Mouse (Mus musculus) CH12.LX (cell line): ENCODE measurements around the gene Parp3. TPM values are rescaled to one million over a fixed set of nuclear protein-coding genes. Genes with fewer than 3 reads are reported as not detected.

Experiments used
- DNase-seq: peaks from one replicate; pipeline ENCODE4 v3.0.0-alpha.2; 2013; ENCODE audit errors: extremely low read depth
- H3K27ac ChIP-seq: 2 replicates; pipeline ENCODE4 v1.5.1; 2012; ENCODE audit warnings: low read depth, mild to moderate bottlenecking, control low read depth, moderate library complexity; ENCODE audit not compliant: insufficient read depth
- H3K27me3 ChIP-seq: replicated peaks from 2 replicates; pipeline ENCODE3; 2012; ENCODE audit warnings: inconsistent platforms
- H3K36me3 ChIP-seq, 2 experiments: replicated peaks in 1 of 2; 2 replicates each; pipeline versions ENCODE3 to v1.6.1; 2012; ENCODE audit warnings: inconsistent platforms in 1 of 2, low read length in 1 of 2, mild to moderate bottlenecking in 1 of 2, mixed read lengths in 1 of 2, moderate library complexity in 1 of 2; ENCODE audit not compliant: control insufficient read depth in 1 of 2, insufficient read depth in 1 of 2
- H3K4me1 ChIP-seq, 2 experiments: 2 replicates each; pipeline ENCODE4 v1.6.1; 2012; ENCODE audit warnings: inconsistent platforms in 1 of 2, moderate library complexity in 1 of 2; ENCODE audit not compliant: insufficient read depth in 2 of 2, control insufficient read depth in 1 of 2
- H3K4me2 ChIP-seq: 2 replicates; pipeline ENCODE4 v1.6.1; 2012; ENCODE audit warnings: low read depth, mild to moderate bottlenecking, control low read depth; ENCODE audit not compliant: poor library complexity, insufficient read depth, severe bottlenecking
- H3K4me3 ChIP-seq, 3 experiments: fragments of 150-350 bp in 1 of 3; sonication (generic) in 1 of 3; replicated peaks in 1 of 3; 2 replicates each; pipeline versions ENCODE3 to v1.5.1; 2011 to 2012; ENCODE audit warnings: low read depth in 2 of 3, low read length in 2 of 3, mild to moderate bottlenecking in 2 of 3, moderate library complexity in 2 of 3, control low read depth in 1 of 3, improper control_type of control experiment in 1 of 3, inconsistent platforms in 1 of 3, mixed read lengths in 1 of 3; ENCODE audit not compliant: poor library complexity in 1 of 3
- H3K79me2 ChIP-seq: replicated peaks from 2 replicates; pipeline ENCODE4 v1.6.1; 2012; ENCODE audit warnings: mild to moderate bottlenecking, moderate library complexity; ENCODE audit not compliant: control insufficient read depth, poor library complexity, insufficient read depth, severe bottlenecking; ENCODE audit errors: extremely low read depth
- H3K9ac ChIP-seq: 2 replicates; pipeline ENCODE4 v1.6.1; 2012; ENCODE audit warnings: low read depth, mild to moderate bottlenecking, control low read depth, moderate library complexity; ENCODE audit not compliant: insufficient read depth
- H3K9me3 ChIP-seq: replicated peaks from 2 replicates; pipeline ENCODE3; 2012; ENCODE audit warnings: low read length, inconsistent platforms, mixed read lengths
- CHD2 ChIP-seq: IDR thresholded peaks from 2 replicates; pipeline ENCODE4 v1.6.1; 2011; ENCODE audit warnings: low read length, improper control_type of control experiment
- CTCF ChIP-seq, 2 experiments: IDR thresholded peaks in 1 of 2; conservative IDR thresholded peaks in 1 of 2; 2 replicates each; pipeline ENCODE4 v1.5.1; 2011 to 2012; ENCODE audit warnings: low read depth in 2 of 2, low read length in 2 of 2, improper control_type of control experiment in 1 of 2, inconsistent platforms in 1 of 2, mild to moderate bottlenecking in 1 of 2, moderate library complexity in 1 of 2
- E2F4 ChIP-seq: IDR thresholded peaks from 2 replicates; pipeline ENCODE4 v1.6.1; 2011; ENCODE audit warnings: low read depth, low read length, improper control_type of control experiment; ENCODE audit not compliant: insufficient replicate concordance
- ELF1 ChIP-seq: IDR thresholded peaks from 2 replicates; pipeline ENCODE4 v1.6.1; 2014; ENCODE audit warnings: low read depth, mild to moderate bottlenecking, inconsistent platforms, low read length, improper control_type of control experiment
- EP300 ChIP-seq: IDR thresholded peaks from 2 replicates; pipeline ENCODE4 v1.6.1; 2011; ENCODE audit warnings: low read length, improper control_type of control experiment
- ETS1 ChIP-seq: conservative IDR thresholded peaks from 2 replicates; pipeline ENCODE4 v1.6.1; 2012; ENCODE audit warnings: low read depth, mild to moderate bottlenecking, inconsistent platforms, low read length, improper control_type of control experiment, moderate library complexity
- GABPA ChIP-seq: IDR thresholded peaks from 2 replicates; pipeline ENCODE4 v1.6.1; 2012; ENCODE audit warnings: low read depth, low read length, improper control_type of control experiment, inconsistent platforms; ENCODE audit not compliant: insufficient replicate concordance
- HCFC1 ChIP-seq: IDR thresholded peaks from 2 replicates; pipeline ENCODE4 v1.6.1; 2012; ENCODE audit warnings: low read depth, mild to moderate bottlenecking, inconsistent platforms, low read length, improper control_type of control experiment
- IRF4 ChIP-seq: IDR thresholded peaks from 2 replicates; pipeline ENCODE4 v1.6.1; 2014; ENCODE audit warnings: low read depth, mild to moderate bottlenecking, inconsistent platforms, low read length, improper control_type of control experiment
- JUN ChIP-seq: IDR thresholded peaks from 2 replicates; pipeline ENCODE4 v1.6.1; 2011; ENCODE audit warnings: low read depth, mild to moderate bottlenecking, low read length, improper control_type of control experiment, moderate library complexity; ENCODE audit not compliant: insufficient read depth
- JUND ChIP-seq: conservative IDR thresholded peaks from 2 replicates; pipeline ENCODE4 v1.6.1; 2011; ENCODE audit warnings: low read depth, low read length, improper control_type of control experiment
- KAT2A ChIP-seq: IDR thresholded peaks from 2 replicates; pipeline ENCODE4 v1.6.1; 2012; ENCODE audit warnings: low read length, improper control_type of control experiment, inconsistent platforms; ENCODE audit not compliant: insufficient replicate concordance
- MAX ChIP-seq: IDR thresholded peaks from 2 replicates; pipeline ENCODE4 v1.6.1; 2011; ENCODE audit warnings: low read length, improper control_type of control experiment
- MAZ ChIP-seq: IDR thresholded peaks from 2 replicates; pipeline ENCODE4 v1.6.1; 2012; ENCODE audit warnings: low read depth, mild to moderate bottlenecking, inconsistent platforms, low read length, improper control_type of control experiment, moderate library complexity
- MYC ChIP-seq: IDR thresholded peaks from 2 replicates; pipeline ENCODE4 v1.6.1; 2011; ENCODE audit warnings: low read depth, mild to moderate bottlenecking, improper control_type of control experiment, low read length
- NELFE ChIP-seq: IDR thresholded peaks from 2 replicates; pipeline ENCODE4 v1.6.1; 2011; ENCODE audit warnings: low read depth, low read length, improper control_type of control experiment
- NRF1 ChIP-seq: IDR thresholded peaks from 2 replicates; pipeline ENCODE4 v1.6.1; 2014; ENCODE audit warnings: low read depth, mild to moderate bottlenecking, inconsistent platforms, low read length, improper control_type of control experiment, moderate library complexity
- POLR2A ChIP-seq: IDR thresholded peaks from 2 replicates; pipeline ENCODE4 v1.6.1; 2011; ENCODE audit warnings: low read depth, mild to moderate bottlenecking, improper control_type of control experiment, low read length
- POLR2AphosphoS2 ChIP-seq: IDR thresholded peaks from 2 replicates; pipeline ENCODE4 v1.6.1; 2011; ENCODE audit warnings: low read depth, low read length, improper control_type of control experiment
- RAD21 ChIP-seq: IDR thresholded peaks from 2 replicates; pipeline ENCODE4 v1.6.1; 2011; ENCODE audit warnings: low read depth, mild to moderate bottlenecking, low read length, improper control_type of control experiment, moderate library complexity
- SIN3A ChIP-seq: IDR thresholded peaks from 2 replicates; pipeline ENCODE4 v1.6.1; 2012; ENCODE audit warnings: low read length, improper control_type of control experiment, inconsistent platforms
- SMC3 ChIP-seq: IDR thresholded peaks from 2 replicates; pipeline ENCODE4 v1.6.1; 2011; ENCODE audit warnings: low read depth, low read length, improper control_type of control experiment
- TCF12 ChIP-seq: IDR thresholded peaks from 2 replicates; pipeline ENCODE4 v1.6.1; 2014; ENCODE audit warnings: low read depth, mild to moderate bottlenecking, inconsistent platforms, low read length, improper control_type of control experiment
- ZC3H11A ChIP-seq: IDR thresholded peaks from 2 replicates; pipeline ENCODE4 v1.6.1; 2012; ENCODE audit warnings: low read depth, mild to moderate bottlenecking, inconsistent platforms, low read length, improper control_type of control experiment
- ZKSCAN1 ChIP-seq: IDR thresholded peaks from 2 replicates; pipeline ENCODE4 v1.6.1; 2012; ENCODE audit warnings: low read depth, inconsistent platforms, low read length, improper control_type of control experiment, borderline replicate concordance
- dilution Hi-C: fragments of 300-500 bp; cut with MboI; formaldehyde crosslinking; loops from 2 replicates; pipeline ENCODE4 v1.14.3; 2020; ENCODE audit warnings: low sequenced_read_pairs; ENCODE audit not compliant: extremely low pct_unique_long_range_greater_than_20kb, extremely low pct_ligation_motif_present
- in situ Hi-C: fragments of 300-500 bp; cut with MboI; formaldehyde crosslinking; loops from 3 replicates; pipeline ENCODE4 v1.14.3; 2019; ENCODE audit warnings: low sequenced_read_pairs, low pct_ligation_motif_present, low pct_unique_long_range_greater_than_20kb, mixed read lengths
- polyA plus RNA-seq: library from polyadenylated mRNA; unstranded; fragments of >175 nt; gene quantifications from 2 replicates; pipeline ENCODE4 v1.2.1, GENCODE M21; 2012; ENCODE audit warnings: low read depth; ENCODE audit not compliant: insufficient read length
- total RNA-seq, 2 experiments: library from RNA; depleted of rRNA; stranded (reverse); fragments of 300-350 nt in 1 of 2; fragments of >200 nt in 1 of 2; gene quantifications; 2 replicates each; pipeline ENCODE4 v1.2.3; 2012 to 2014

The Parp3 gene
- total and polyA plus RNA-seq, 3 experiments, result 10.3 to 24.6 (median 12.9) TPM

DNA sequence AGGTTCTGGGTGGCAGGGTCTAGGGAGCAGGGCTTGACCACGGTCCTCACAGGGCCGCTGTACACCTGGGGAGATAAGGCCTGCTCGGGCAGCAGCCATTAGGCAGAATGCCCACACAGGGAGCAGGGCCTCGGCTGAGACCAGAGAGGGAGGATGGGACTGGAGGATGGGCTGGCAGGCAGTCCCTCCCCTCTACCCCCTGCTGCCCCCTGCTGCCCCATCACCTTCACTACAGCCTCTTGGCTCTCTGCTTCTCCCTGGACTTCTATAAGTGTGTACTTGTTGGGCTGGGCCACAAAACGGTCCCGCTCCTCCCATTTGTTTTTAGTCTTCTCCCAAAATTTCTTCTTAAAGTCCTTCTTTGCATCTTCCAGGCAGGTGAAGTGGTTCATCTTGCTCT lies 2.3 kb downstream of the Parp3 start:
- peak; percentile 77 for DNase-seq
- peak; percentile 55 for TF ChIP-seq SMC3
- peak; percentile 48 for TF ChIP-seq RAD21
- no peak for TF ChIP-seq POLR2AphosphoS2
- peak; percentile 33; the same call in 1 of the 2 replicates for TF ChIP-seq POLR2A
- TF ChIP-seq EP300, result no peak
- TF ChIP-seq IRF4, result peak; percentile 28; the same call in 1 of the 2 replicates
- peak; percentile 33; the same call in 1 of the 2 replicates for TF ChIP-seq HCFC1
- peak; percentile 50 to 71; a peak in 3 of 4 replicates for TF ChIP-seq CTCF (conservative IDR thresholded peaks at IDR 0.05 in 1 of 2, IDR thresholded peaks at IDR 0.05 in 1 of 2; ENCODE audit: low read depth in 2 of 2, low read length in 2 of 2)
- TF ChIP-seq SIN3A, result 0 out of 2 replicates have a peak, but pooled peaks have one; percentile 11
- TF ChIP-seq CHD2, result peak; percentile 83
- TF ChIP-seq NRF1, result 0 out of 2 replicates have a peak, but pooled peaks have one; percentile 9
- Histone ChIP-seq H3K9me3 (no peaks in the 10 kb centered on the region), H3K9ac (peak overlapping the region; percentile 18; the same call in 1 of the 2 replicates), H3K36me3 (peaks cover 3 to 47% of the 10 kb centered on the region in 2 experiments), H3K4me2 (peak overlapping the region; percentile 90), H3K27ac (no peak overlapping the region), H3K27me3 (no peaks in the 10 kb centered on the region), H3K4me1 (peaks cover 2 to 51% of the 10 kb centered on the region in 2 experiments; a peak in 3 of 4 replicates), H3K4me3 (peak overlapping the region in 2 of 3 experiments; percentile 54 to 77), H3K79me2 (peaks cover 23% of the 10 kb centered on the region)
- in situ Hi-C loops, result no loop called here
- dilution Hi-C loops, result no loop called here

DNA sequence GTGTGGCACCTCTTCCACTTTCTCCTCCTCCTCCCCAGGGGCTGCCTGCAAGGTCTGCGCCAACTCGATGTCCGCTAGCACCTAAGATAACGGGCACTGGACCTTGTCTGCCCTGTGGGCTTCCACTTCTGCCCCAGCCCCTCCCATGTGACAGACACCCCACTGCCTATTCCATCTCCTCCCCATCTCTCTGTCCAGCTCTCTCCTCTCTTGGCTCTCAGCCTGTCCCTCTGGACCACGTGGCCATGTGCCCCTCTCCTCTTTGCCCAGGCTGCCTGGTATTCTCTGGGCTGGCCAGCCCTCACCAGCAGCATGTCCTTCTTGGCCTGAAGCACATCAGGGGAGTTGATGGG lies 3.0 kb downstream of the Parp3 start:
- no peak overlapping the region for H3K27ac ChIP-seq
- H3K4me3 ChIP-seq, result no peak overlapping the region
- TF ChIP-seq SIN3A, result no peak
- TF ChIP-seq NELFE, result no peak
- TF ChIP-seq JUN, result no peak
- no peak for TF ChIP-seq ZKSCAN1
- no peak for TF ChIP-seq MAX
- TF ChIP-seq ZC3H11A, result no peak
- TF ChIP-seq SMC3, result no peak
- TF ChIP-seq E2F4, result no peak
- TF ChIP-seq GABPA, result no peak
- no peak for TF ChIP-seq ETS1
- no peak for TF ChIP-seq MYC
- TF ChIP-seq JUND, result no peak
- TF ChIP-seq ELF1, result no peak
- no peak for TF ChIP-seq TCF12
- TF ChIP-seq IRF4, result no peak
- no peak for TF ChIP-seq POLR2AphosphoS2
- TF ChIP-seq MAZ, result no peak
- no peak for TF ChIP-seq KAT2A
- TF ChIP-seq RAD21, result no peak
- no peaks in the 10 kb centered on the region for H3K27me3 ChIP-seq
- dilution Hi-C loops, result no loop called here
- peaks cover 2 to 40% of the 10 kb centered on the region in 2 experiments for H3K36me3 ChIP-seq
- H3K79me2 ChIP-seq, result peaks cover 16% of the 10 kb centered on the region
- DNase-seq, result no peak
- H3K9ac ChIP-seq, result no peak overlapping the region
- H3K4me2 ChIP-seq, result no peak overlapping the region
- H3K4me1 ChIP-seq, result peaks cover 0 to 43% of the 10 kb centered on the region in 2 experiments; a peak in 3 of 4 replicates
- H3K9me3 ChIP-seq, result no peaks in the 10 kb centered on the region
- in situ Hi-C loops, result no loop called here
